Comparison of ENCODE assay signal across 26 mouse cellular contexts in genomic region chr4:47648701-47649100, GRCm38 (mm10).
DNase-seq lines count a peak whose midpoint lies in the region; ATAC-seq lines count a peak whose summit lies in the region.
"Had no signal": no experiment of that assay in that cellular context is flagged by ENCODE, and none has a peak within 500 bp of the region (broad histone marks: within the 10 kb centered on the region; RNA-seq: fewer than 3 reads in every experiment).

No protein-coding gene starts in this region.

- H3K4me1 ChIP-seq in forebrain, embryonic 14.5 days (ENCODE audit: control insufficient read depth, insufficient read depth, low read length), result peaks cover 8% of the 10 kb centered on the region; the same call in 1 of the 2 replicates
- H3K4me1 ChIP-seq in forebrain, embryonic 11.5 days (replicated peaks; ENCODE audit: control insufficient read depth, insufficient read depth, low read length), result peaks cover 5% of the 10 kb centered on the region; the same call in 1 of the 2 replicates
- no peaks in the 10 kb centered on the region for H3K4me1 ChIP-seq in kidney, embryonic 14.5 days (ENCODE audit: control insufficient read depth, insufficient read depth, low read length)
- H3K4me1 ChIP-seq: kidney, embryonic 15.5 days; limb, embryonic 15.5 days; liver, embryonic 15.5 days had no signal

- no peak overlapping the region for H3K27ac ChIP-seq in forebrain, embryonic 14.5 days (ENCODE audit: low read depth, low read length)
- no peak overlapping the region for H3K27ac ChIP-seq in forebrain, embryonic 11.5 days (ENCODE audit: low read depth, low read length)
- no peak overlapping the region for H3K27ac ChIP-seq in kidney, embryonic 14.5 days (ENCODE audit: low read depth, low read length)
- H3K27ac ChIP-seq: embryonic facial prominence, embryonic 15.5 days; hindbrain, embryonic 10.5 days; kidney, embryonic 15.5 days; limb, embryonic 15.5 days; liver, embryonic 15.5 days; midbrain, embryonic 12.5 days; neural tube, embryonic 13.5 days; stomach, postnatal 0 days had no signal

- no peak overlapping the region for H3K4me3 ChIP-seq in forebrain, embryonic 14.5 days (ENCODE audit: low read depth, low read length)
- no peak overlapping the region for H3K4me3 ChIP-seq in forebrain, embryonic 11.5 days (ENCODE audit: low read depth, low read length)
- H3K4me3 ChIP-seq in kidney, embryonic 14.5 days (ENCODE audit: low read length), result no peak overlapping the region
- H3K4me3 ChIP-seq: embryonic facial prominence, embryonic 15.5 days; hindbrain, embryonic 10.5 days; kidney, embryonic 15.5 days; limb, embryonic 15.5 days; liver, embryonic 15.5 days; midbrain, embryonic 12.5 days; neural tube, embryonic 13.5 days had no signal

- no peak overlapping the region for H3K9ac ChIP-seq in forebrain, embryonic 14.5 days (ENCODE audit: low read length)
- H3K9ac ChIP-seq in forebrain, embryonic 11.5 days (ENCODE audit: low read length), result no peak overlapping the region
- no peak overlapping the region for H3K9ac ChIP-seq in kidney, embryonic 14.5 days (ENCODE audit: low read depth, low read length)
- H3K9ac ChIP-seq: embryonic facial prominence, embryonic 15.5 days; kidney, embryonic 15.5 days; limb, embryonic 15.5 days; liver, embryonic 15.5 days; midbrain, embryonic 12.5 days; neural tube, embryonic 13.5 days had no signal

- no peaks in the 10 kb centered on the region for H3K9me3 ChIP-seq in forebrain, embryonic 14.5 days (replicated peaks; ENCODE audit: control insufficient read depth, low read length)
- H3K9me3 ChIP-seq in forebrain, embryonic 11.5 days (ENCODE audit: control insufficient read depth, low read length), result no peaks in the 10 kb centered on the region
- 0 out of 2 replicates have a peak, but pooled peaks cover 3% of the 10 kb centered on the region for H3K9me3 ChIP-seq in kidney, embryonic 14.5 days (ENCODE audit: control insufficient read depth, low read length)
- H3K9me3 ChIP-seq: embryonic facial prominence, embryonic 15.5 days; G1E; limb, embryonic 15.5 days; liver, embryonic 15.5 days; midbrain, embryonic 12.5 days; neural tube, embryonic 13.5 days had no signal

- ATAC-seq in forebrain, embryonic 14.5 days, result no peak
- ATAC-seq in forebrain, embryonic 11.5 days (replicated peaks; ENCODE audit: low FRiP score), result no peak
- ATAC-seq in kidney, embryonic 14.5 days (ENCODE audit: low FRiP score, low TSS enrichment), result no peak
- ATAC-seq: activated CD4-positive, CD25-positive, alpha-beta regulatory T cell, adult 4 months; forebrain, embryonic 16.5 days; lung, postnatal 0 days had no signal

- peak; percentile 49 for DNase-seq in forebrain, embryonic 14.5 days (ENCODE audit: low spot score)
- DNase-seq in forebrain, embryonic 11.5 days (ENCODE audit: low spot score), result no peak
- peak; percentile 3 for DNase-seq in kidney, postnatal 14 days
- peak; percentile 79 for DNase-seq in MN1 (ENCODE audit: low spot score)
- DNase-seq in brain, adult 2 months (ENCODE audit: low read depth, low spot score), result peak; percentile 8
- DNase-seq in adrenal gland, postnatal 36 days, result no peak
- DNase-seq: adrenal gland, adult 8-10 months; B cell, adult 2 months; embryo, embryonic 11 days; gastrocnemius, postnatal 10 days; layer of hippocampus, adult 9-11 months had no signal

- WGBS in forebrain, embryonic 14.5 days, result 30% methylated on average over 8 of the region's 8 CpGs
- 63% methylated on average over 8 of the region's 8 CpGs for WGBS in forebrain, embryonic 11.5 days
- WGBS in kidney, embryonic 14.5 days, result 62% methylated on average over 8 of the region's 8 CpGs

- H3K36me3 ChIP-seq in forebrain, embryonic 14.5 days (ENCODE audit: control insufficient read depth, insufficient read depth, low read length), result no peaks in the 10 kb centered on the region
- H3K36me3 ChIP-seq in forebrain, embryonic 11.5 days (ENCODE audit: control insufficient read depth, insufficient read depth, low read length), result no peaks in the 10 kb centered on the region
- H3K36me3 ChIP-seq in kidney, embryonic 14.5 days (ENCODE audit: control insufficient read depth, insufficient read depth, low read length), result no peaks in the 10 kb centered on the region
- H3K36me3 ChIP-seq: embryonic facial prominence, embryonic 15.5 days; G1E; hindbrain, embryonic 10.5 days; kidney, embryonic 15.5 days; limb, embryonic 15.5 days; liver, embryonic 15.5 days; midbrain, embryonic 12.5 days; neural tube, embryonic 13.5 days had no signal

- H3K4me2 ChIP-seq in forebrain, embryonic 14.5 days (ENCODE audit: low read length), result no peak overlapping the region
- no peak overlapping the region for H3K4me2 ChIP-seq in forebrain, embryonic 11.5 days (ENCODE audit: low read depth, low read length, severe bottlenecking)
- H3K4me2 ChIP-seq in kidney, embryonic 14.5 days (replicated peaks; ENCODE audit: low read depth, low read length), result no peak overlapping the region
- H3K4me2 ChIP-seq: embryonic facial prominence, embryonic 15.5 days; heart, embryonic 11.5 days; kidney, embryonic 15.5 days; limb, embryonic 15.5 days; liver, embryonic 15.5 days; midbrain, embryonic 12.5 days; neural tube, embryonic 13.5 days had no signal

- no peaks in the 10 kb centered on the region for H3K27me3 ChIP-seq in forebrain, embryonic 14.5 days (replicated peaks; ENCODE audit: control insufficient read depth, insufficient read depth, low read length)
- no peaks in the 10 kb centered on the region for H3K27me3 ChIP-seq in forebrain, embryonic 11.5 days (ENCODE audit: control insufficient read depth, insufficient read depth, low read length)
- no peaks in the 10 kb centered on the region for H3K27me3 ChIP-seq in kidney, embryonic 14.5 days (ENCODE audit: control insufficient read depth, insufficient read depth, low read length)
- H3K27me3 ChIP-seq: CH12.LX; embryonic facial prominence, embryonic 15.5 days; kidney, embryonic 15.5 days; limb, embryonic 15.5 days; liver, embryonic 15.5 days; midbrain, embryonic 12.5 days; neural tube, embryonic 13.5 days had no signal

Comparison
In these comparisons a context has a peak if more than half of its experiments do, and no peak if none do; other contexts are left out.
1. DNase-seq: peak in forebrain, embryonic 14.5 days (single experiment), kidney, postnatal 14 days (single experiment), MN1 (single experiment) and brain, adult 2 months (single experiment); none in forebrain, embryonic 11.5 days (single experiment) and adrenal gland, postnatal 36 days (0 of 2).